In genomic region chr8:76120587-76121145, GRCm38 (mm10) we compare ENCODE assay signal across 27 mouse cellular contexts.
DNase-seq lines count a peak whose midpoint lies in the region; ATAC-seq lines count a peak whose summit lies in the region.
"Had no signal": no experiment of that assay in that cellular context is flagged by ENCODE, and none has a peak within 500 bp of the region (broad histone marks: within the 10 kb centered on the region; RNA-seq: fewer than 3 reads in every experiment).

No protein-coding gene starts in this region.

- no peaks in the 10 kb centered on the region for H3K36me3 ChIP-seq in intestine, embryonic 16.5 days (ENCODE audit: control insufficient read depth, insufficient read depth, low read length)
- H3K36me3 ChIP-seq: embryonic facial prominence, embryonic 13.5 days; embryonic facial prominence, embryonic 15.5 days; forebrain, embryonic 15.5 days; G1E had no signal

- ATAC-seq in intestine, embryonic 16.5 days = peak; percentile 82
- ATAC-seq: activated CD4-positive, CD25-positive, alpha-beta regulatory T cell, adult 4 months; CD4-positive, CD25-positive, alpha-beta regulatory T cell, adult 4 months; forebrain, embryonic 13.5 days; forebrain, embryonic 15.5 days; forebrain, postnatal 0 days; Patski had no signal

- no peaks in the 10 kb centered on the region for H3K4me1 ChIP-seq in intestine, embryonic 16.5 days (ENCODE audit: control insufficient read depth, insufficient read depth, low read length)
- H3K4me1 ChIP-seq: embryonic facial prominence, embryonic 13.5 days; embryonic facial prominence, embryonic 15.5 days; forebrain, embryonic 13.5 days; forebrain, embryonic 15.5 days had no signal

- no peak overlapping the region for H3K9ac ChIP-seq in intestine, embryonic 16.5 days (ENCODE audit: low read depth, low read length)
- H3K9ac ChIP-seq: embryonic facial prominence, embryonic 13.5 days; embryonic facial prominence, embryonic 15.5 days; forebrain, embryonic 13.5 days; forebrain, embryonic 15.5 days; forebrain, postnatal 0 days had no signal

- H3K27ac ChIP-seq in intestine, embryonic 16.5 days (ENCODE audit: low read length) = no peak overlapping the region
- H3K27ac ChIP-seq: embryonic facial prominence, embryonic 13.5 days; embryonic facial prominence, embryonic 15.5 days; forebrain, embryonic 13.5 days; forebrain, embryonic 15.5 days had no signal

- peak; percentile 32 for DNase-seq in 416B (ENCODE audit: low read depth)
- DNase-seq in fat pad, adult 2 months (ENCODE audit: extremely low read depth, low read depth, low spot score) = peak; percentile 56
- no peak for DNase-seq in lung, postnatal 36 days
- DNase-seq in thymus, postnatal 25 days = no peak
- DNase-seq: adrenal gland, adult 2 months; adrenal gland, postnatal 10 days; adrenal gland, postnatal 25 days; B cell, adult 2 months; cerebellum, adult 11 months; cerebellum, adult 18-20 months; cerebellum, adult 8-10 months; cerebellum, adult 9-11 months; cerebellum, postnatal 14 days; cerebellum, postnatal 36 days; embryo, embryonic 11 days; forebrain, postnatal 0 days had no signal

- 75% methylated on average over 4 of the region's 4 CpGs for WGBS in intestine, embryonic 16.5 days

- H3K27me3 ChIP-seq in intestine, embryonic 16.5 days (replicated peaks; ENCODE audit: control insufficient read depth, insufficient read depth, low read length) = no peaks in the 10 kb centered on the region
- H3K27me3 ChIP-seq: CH12.LX; embryonic facial prominence, embryonic 13.5 days; embryonic facial prominence, embryonic 15.5 days; forebrain, embryonic 13.5 days; forebrain, embryonic 15.5 days had no signal

- H3K4me2 ChIP-seq in intestine, embryonic 16.5 days (ENCODE audit: low read depth, low read length) = no peak overlapping the region
- H3K4me2 ChIP-seq: embryonic facial prominence, embryonic 13.5 days; embryonic facial prominence, embryonic 15.5 days; forebrain, embryonic 13.5 days; forebrain, embryonic 15.5 days had no signal

- H3K4me3 ChIP-seq in intestine, embryonic 16.5 days (ENCODE audit: low read length) = no peak overlapping the region
- H3K4me3 ChIP-seq: embryonic facial prominence, embryonic 13.5 days; embryonic facial prominence, embryonic 15.5 days; erythroblast, embryonic 14.5 days; forebrain, embryonic 13.5 days; forebrain, embryonic 15.5 days had no signal

- no peaks in the 10 kb centered on the region for H3K9me3 ChIP-seq in intestine, embryonic 16.5 days (ENCODE audit: control insufficient read depth, low read length)
- H3K9me3 ChIP-seq: embryonic facial prominence, embryonic 13.5 days; embryonic facial prominence, embryonic 15.5 days; forebrain, embryonic 13.5 days; forebrain, embryonic 15.5 days; G1E had no signal

Comparison
In these comparisons a context has a peak if more than half of its experiments do, and no peak if none do; other contexts are left out.
1. DNase-seq: peak in 416B (single experiment) and fat pad, adult 2 months (single experiment); none in lung, postnatal 36 days (single experiment) and thymus, postnatal 25 days (single experiment).